Mouse (Mus musculus) megakaryocyte, embryonic 14.5 days (primary cell): ENCODE results near the gene Ank3. TPM values are rescaled to one million over a fixed set of nuclear protein-coding genes. Genes with fewer than 3 reads are reported as not detected.

Source experiments
- H3K27me3 ChIP-seq: replicated peaks from 2 replicates; pipeline ENCODE3; 2012; ENCODE audit warnings: inconsistent platforms
- H3K36me3 ChIP-seq: replicated peaks from 2 replicates; pipeline ENCODE3; 2012; ENCODE audit warnings: low read length, inconsistent platforms, mixed read lengths
- H3K4me1 ChIP-seq: 2 replicates; pipeline ENCODE4 v1.6.1; 2012; ENCODE audit warnings: inconsistent platforms
- H3K4me3 ChIP-seq: replicated peaks from 2 replicates; pipeline ENCODE3; 2012; ENCODE audit warnings: moderate library complexity, mild to moderate bottlenecking, inconsistent platforms
- H3K9me3 ChIP-seq: 2 replicates; pipeline ENCODE4 v1.6.1; 2012; ENCODE audit warnings: inconsistent platforms
- FLI1 ChIP-seq: IDR thresholded peaks from 2 replicates; pipeline ENCODE4 v1.6.1; 2012; ENCODE audit warnings: low read length, inconsistent platforms, mixed read lengths
- GATA1 ChIP-seq: IDR thresholded peaks from 3 replicates; pipeline ENCODE4 v1.6.1; 2012; ENCODE audit warnings: mixed read lengths, low read length, inconsistent platforms, borderline replicate concordance
- polyA plus RNA-seq: library from polyadenylated mRNA; stranded (reverse); fragments of >175 nt; gene quantifications from 2 replicates; pipeline ENCODE4 v1.2.3, GENCODE M21; 2012; ENCODE audit warnings: low replicate concordance; ENCODE audit not compliant: insufficient read depth

The Ank3 gene
- polyA plus RNA-seq, 1 experiment: 4.4 TPM

GRCm38 (mm10) chr10:69965085-69965484 lies 566.5 kb downstream of the Ank3 start:
- Histone ChIP-seq H3K27me3 (no peaks in the 10 kb centered on the region), H3K4me3 (no peak overlapping the region), H3K9me3 (no peaks in the 10 kb centered on the region), H3K4me1 (0 out of 2 replicates have a peak, but pooled peaks cover 2% of the 10 kb centered on the region), H3K36me3 (no peaks in the 10 kb centered on the region)
- no peak for TF ChIP-seq FLI1
- no peak for TF ChIP-seq GATA1

GRCm38 (mm10) chr10:69967994-69968393 lies 569.4 kb downstream of the Ank3 start:
- Histone ChIP-seq H3K27me3 (no peaks in the 10 kb centered on the region), H3K36me3 (no peaks in the 10 kb centered on the region), H3K9me3 (no peaks in the 10 kb centered on the region), H3K4me1 (0 out of 2 replicates have a peak, but pooled peaks cover 2% of the 10 kb centered on the region), H3K4me3 (no peak overlapping the region)
- no peak for TF ChIP-seq GATA1
- no peak for TF ChIP-seq FLI1

GRCm38 (mm10) chr10:69979636-69980035 lies 581.1 kb downstream of the Ank3 start:
- no peaks in the 10 kb centered on the region for H3K27me3 ChIP-seq
- peaks cover 21% of the 10 kb centered on the region for H3K9me3 ChIP-seq
- H3K4me3 ChIP-seq: no peak overlapping the region
- TF ChIP-seq FLI1 (no peak), GATA1 (no peak)
- H3K36me3 ChIP-seq: no peaks in the 10 kb centered on the region
- no peaks in the 10 kb centered on the region for H3K4me1 ChIP-seq

GRCm38 (mm10) chr10:69981386-69982097 lies 583.0 kb downstream of the Ank3 start:
- no peaks in the 10 kb centered on the region for H3K4me1 ChIP-seq
- no peak for TF ChIP-seq GATA1
- H3K4me3 ChIP-seq: no peak overlapping the region
- H3K9me3 ChIP-seq: peaks cover 23% of the 10 kb centered on the region
- no peaks in the 10 kb centered on the region for H3K36me3 ChIP-seq
- no peaks in the 10 kb centered on the region for H3K27me3 ChIP-seq

- no peak for TF ChIP-seq GATA1
- TF ChIP-seq FLI1: no peak
- Histone ChIP-seq H3K4me1 (no peaks in the 10 kb centered on the region), H3K27me3 (no peaks in the 10 kb centered on the region), H3K4me3 (no peak overlapping the region), H3K36me3 (no peaks in the 10 kb centered on the region), H3K9me3 (peaks cover 31% of the 10 kb centered on the region)
Measured at GRCm38 (mm10) chr10:69982701-69983100, 584.1 kb downstream of the Ank3 start.

- H3K36me3 ChIP-seq: no peaks in the 10 kb centered on the region
- H3K27me3 ChIP-seq: no peaks in the 10 kb centered on the region
- H3K4me1 ChIP-seq: no peaks in the 10 kb centered on the region
- peaks cover 73% of the 10 kb centered on the region for H3K9me3 ChIP-seq
- peak overlapping the region; percentile 29 for H3K4me3 ChIP-seq
- no peak for TF ChIP-seq GATA1
- TF ChIP-seq FLI1: no peak
Measured at GRCm38 (mm10) chr10:69987496-69987895, 588.9 kb downstream of the Ank3 start.

GRCm38 (mm10) chr10:69997082-69997481 lies 598.5 kb downstream of the Ank3 start:
- no peak overlapping the region for H3K4me3 ChIP-seq
- no peaks in the 10 kb centered on the region for H3K36me3 ChIP-seq
- H3K4me1 ChIP-seq: no peaks in the 10 kb centered on the region
- no peaks in the 10 kb centered on the region for H3K27me3 ChIP-seq
- H3K9me3 ChIP-seq: peaks cover 43% of the 10 kb centered on the region
- TF ChIP-seq FLI1: no peak
- no peak for TF ChIP-seq GATA1

- TF ChIP-seq GATA1 (no peak), FLI1 (no peak)
- Histone ChIP-seq H3K9me3 (peaks cover 30% of the 10 kb centered on the region), H3K4me3 (no peak overlapping the region), H3K4me1 (no peaks in the 10 kb centered on the region), H3K27me3 (no peaks in the 10 kb centered on the region), H3K36me3 (no peaks in the 10 kb centered on the region)
Measured at GRCm38 (mm10) chr10:70004058-70004457, 605.5 kb downstream of the Ank3 start.

- H3K27me3 ChIP-seq: no peaks in the 10 kb centered on the region
- H3K9me3 ChIP-seq: peaks cover 27% of the 10 kb centered on the region
- H3K36me3 ChIP-seq: no peaks in the 10 kb centered on the region
- peak overlapping the region; percentile 4 for H3K4me3 ChIP-seq
- TF ChIP-seq GATA1: no peak
- TF ChIP-seq FLI1: no peak
- H3K4me1 ChIP-seq: no peaks in the 10 kb centered on the region
Measured at GRCm38 (mm10) chr10:70004831-70005230, 606.3 kb downstream of the Ank3 start.

GRCm38 (mm10) chr10:70006380-70006779 lies 607.8 kb downstream of the Ank3 start:
- no peaks in the 10 kb centered on the region for H3K27me3 ChIP-seq
- H3K36me3 ChIP-seq: no peaks in the 10 kb centered on the region
- no peak for TF ChIP-seq FLI1
- TF ChIP-seq GATA1: no peak
- no peaks in the 10 kb centered on the region for H3K4me1 ChIP-seq
- H3K4me3 ChIP-seq: no peak overlapping the region
- peaks cover 23% of the 10 kb centered on the region for H3K9me3 ChIP-seq

- H3K9me3 ChIP-seq: peaks cover 16% of the 10 kb centered on the region; the same call in 1 of the 2 replicates
- no peaks in the 10 kb centered on the region for H3K4me1 ChIP-seq
- H3K36me3 ChIP-seq: no peaks in the 10 kb centered on the region
- no peak overlapping the region for H3K4me3 ChIP-seq
- TF ChIP-seq FLI1 (no peak), GATA1 (no peak)
- no peaks in the 10 kb centered on the region for H3K27me3 ChIP-seq
Measured at GRCm38 (mm10) chr10:70011738-70012137, 613.2 kb downstream of the Ank3 start.
